Mouse (Mus musculus) G1E (cell line): Measurements from ENCODE around the gene Cwc22. TPM values are rescaled to one million over a fixed set of nuclear protein-coding genes. Genes with fewer than 3 reads are reported as not detected.

ENCODE experiments used
- ATAC-seq: 2 replicates; pipeline ENCODE4 v1.8.0; 2016; ENCODE audit warnings: mild to moderate bottlenecking; ENCODE audit not compliant: insufficient number of reproducible peaks, poor library complexity, low FRiP score, severe bottlenecking; ENCODE audit errors: extremely low read depth
- DNase-seq: peaks from one replicate; pipeline ENCODE4 v3.0.0; 2012; ENCODE audit warnings: low spot score
- H3K27me3 ChIP-seq: 2 replicates; pipeline ENCODE4 v1.6.1; 2012; ENCODE audit warnings: mild to moderate bottlenecking, low read length, inconsistent platforms; ENCODE audit not compliant: insufficient read depth
- H3K36me3 ChIP-seq: replicated peaks from 2 replicates; pipeline ENCODE3; 2012; ENCODE audit warnings: mild to moderate bottlenecking, inconsistent platforms
- H3K4me1 ChIP-seq: 2 replicates; pipeline ENCODE4 v1.6.1; 2012; ENCODE audit warnings: low read depth, low read length, inconsistent platforms, mixed read lengths; ENCODE audit not compliant: insufficient read depth
- H3K4me3 ChIP-seq: 2 replicates; pipeline ENCODE4 v1.5.1; 2012; ENCODE audit warnings: low read depth, mild to moderate bottlenecking, inconsistent platforms, low read length, moderate library complexity, mixed read lengths
- H3K9me3 ChIP-seq: replicated peaks from 2 replicates; pipeline ENCODE4 v1.6.1; 2012; ENCODE audit warnings: inconsistent platforms
- CTCF ChIP-seq: IDR thresholded peaks from 2 replicates; pipeline ENCODE4 v1.5.1; 2012; ENCODE audit warnings: low read depth, low read length, inconsistent platforms, mixed read lengths
- GATA1 ChIP-seq: IDR thresholded peaks from 2 replicates; pipeline ENCODE4 v1.6.1; 2012; ENCODE audit warnings: borderline replicate concordance, low read length, inconsistent platforms, mixed read lengths
- GATA2 ChIP-seq: IDR thresholded peaks from 2 replicates; pipeline ENCODE4 v1.6.1; 2012; ENCODE audit warnings: low read depth, low read length, inconsistent platforms, borderline replicate concordance
- POLR2AphosphoS5 ChIP-seq: IDR thresholded peaks from 2 replicates; pipeline ENCODE4 v1.6.1; 2012; ENCODE audit warnings: low read depth, low read length, inconsistent platforms; ENCODE audit not compliant: insufficient replicate concordance
- TAL1 ChIP-seq: conservative IDR thresholded peaks from 2 replicates; pipeline ENCODE4 v1.6.1; 2012; ENCODE audit warnings: low read depth, low read length, inconsistent platforms, mixed read lengths
- polyA plus RNA-seq: library from polyadenylated mRNA; stranded (reverse); fragments of >175 nt; gene quantifications from 2 replicates; pipeline ENCODE4 v1.2.3, GENCODE M21; 2012
- total RNA-seq, 2 experiments: library from RNA; stranded (forward) in 1 of 2; stranded (reverse) in 1 of 2; fragments of 200-1000 nt in 1 of 2; fragments of >200 nt in 1 of 2; fragmentation: Nextera tagmentation in 1 of 2; gene quantifications; 2 replicates each; pipeline ENCODE4 v1.2.3; 2014 to 2017

Gene Cwc22
- total and polyA plus RNA-seq, 3 experiments = 22.5 to 106 (median 84.4) TPM

DNA sequence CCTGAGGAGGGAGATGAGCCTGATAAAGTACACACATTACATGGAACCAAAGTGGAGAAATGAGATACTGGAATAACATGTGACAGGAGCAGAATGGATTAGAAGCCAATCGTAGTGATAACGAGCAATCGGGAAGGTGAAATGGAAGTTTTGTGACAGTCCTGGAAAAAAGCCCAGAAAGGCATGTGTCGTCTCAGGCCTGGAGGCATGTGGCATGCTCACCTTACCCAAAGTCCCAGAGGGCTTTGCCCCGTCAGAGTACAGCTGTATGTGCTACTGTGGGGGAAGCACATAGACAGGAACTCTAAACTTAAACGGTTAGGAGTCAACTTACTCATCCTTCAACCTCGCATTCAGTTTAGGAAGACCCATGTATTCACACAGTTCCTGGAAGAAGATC, 41.2 kb downstream of the Cwc22 start:
- TF ChIP-seq GATA1 = no peak
- no peak for TF ChIP-seq CTCF
- no peak for TF ChIP-seq TAL1
- TF ChIP-seq GATA2 = no peak
- TF ChIP-seq POLR2AphosphoS5 = no peak
- Histone ChIP-seq H3K27me3 (no peaks in the 10 kb centered on the region), H3K9me3 (no peaks in the 10 kb centered on the region), H3K4me3 (no peak overlapping the region), H3K36me3 (peaks cover 72% of the 10 kb centered on the region), H3K4me1 (no peaks in the 10 kb centered on the region)
- DNase-seq (no peak), ATAC-seq (no peak)

DNA sequence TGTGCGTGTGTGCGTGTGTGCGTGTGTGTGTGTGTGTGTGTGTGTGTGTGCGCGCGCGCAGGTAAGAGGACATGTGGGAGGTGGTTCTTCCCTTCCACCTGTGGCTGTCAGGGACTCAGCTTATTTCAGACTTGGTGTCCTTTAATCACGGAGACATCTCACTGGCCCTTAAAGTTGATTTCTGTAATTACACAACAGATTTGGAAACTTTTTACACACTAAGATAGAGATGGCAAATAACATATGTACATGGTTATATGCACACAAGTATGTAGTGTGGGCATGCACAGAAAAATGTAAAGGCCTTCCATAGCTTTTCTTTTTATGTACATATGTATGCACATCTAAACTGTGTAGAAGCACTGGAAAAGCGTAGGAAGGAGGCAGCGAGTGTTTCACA, 41.7 kb downstream of the Cwc22 start:
- no peaks in the 10 kb centered on the region for H3K9me3 ChIP-seq
- H3K27me3 ChIP-seq = no peaks in the 10 kb centered on the region
- no peak for DNase-seq
- no peak for ATAC-seq
- H3K36me3 ChIP-seq = peaks cover 73% of the 10 kb centered on the region
- no peak for TF ChIP-seq TAL1
- no peak for TF ChIP-seq GATA2
- TF ChIP-seq GATA1 = no peak
- TF ChIP-seq CTCF = no peak
- TF ChIP-seq POLR2AphosphoS5 = no peak
- H3K4me3 ChIP-seq = no peak overlapping the region
- H3K4me1 ChIP-seq = no peaks in the 10 kb centered on the region

DNA sequence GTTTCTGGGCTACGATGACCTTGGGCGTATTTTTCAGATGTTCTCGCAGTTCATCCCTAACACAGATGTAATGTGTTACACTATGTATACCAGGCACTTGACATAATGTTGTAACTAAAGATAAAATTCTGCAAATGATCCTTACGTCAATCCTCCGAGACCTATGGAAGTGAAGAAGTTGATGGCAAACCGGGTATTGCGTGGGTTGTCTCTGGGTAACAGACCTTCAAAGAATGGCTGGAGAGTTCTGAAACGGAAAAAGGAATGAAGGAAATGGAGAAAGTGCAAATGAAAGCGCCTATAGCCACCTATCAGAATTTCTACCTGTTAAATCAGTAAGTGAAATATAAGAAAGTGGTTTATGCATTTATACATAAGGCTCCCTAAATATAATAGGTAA, 42.2 kb downstream of the Cwc22 start:
- Histone ChIP-seq H3K4me3 (no peak overlapping the region), H3K4me1 (no peaks in the 10 kb centered on the region), H3K27me3 (no peaks in the 10 kb centered on the region), H3K9me3 (no peaks in the 10 kb centered on the region), H3K36me3 (peaks cover 75% of the 10 kb centered on the region)
- DNase-seq (no peak), ATAC-seq (no peak)
- TF ChIP-seq POLR2AphosphoS5 (no peak), TAL1 (no peak), GATA2 (no peak)

DNA sequence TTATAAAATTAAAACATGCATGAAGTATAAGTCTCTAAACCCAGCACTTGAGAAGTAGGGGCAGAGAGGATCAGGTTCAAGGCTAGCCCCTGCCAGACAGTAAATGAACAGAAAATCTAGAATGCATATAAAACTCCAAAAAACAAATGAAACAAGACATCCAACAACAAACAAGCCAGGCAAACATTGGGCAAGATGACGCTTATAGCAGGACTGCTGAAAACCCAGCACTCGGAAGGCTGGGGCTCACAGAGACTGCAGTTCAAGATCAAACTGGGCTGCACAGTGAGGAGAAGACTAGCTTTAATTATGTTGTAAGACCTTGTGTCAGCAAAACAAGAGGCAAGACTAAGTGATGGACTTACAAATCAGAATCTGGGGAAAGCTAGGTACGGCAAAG, 43.1 kb downstream of the Cwc22 start:
- DNase-seq = no peak
- H3K27me3 ChIP-seq = no peaks in the 10 kb centered on the region
- no peaks in the 10 kb centered on the region for H3K4me1 ChIP-seq
- no peak for ATAC-seq
- H3K9me3 ChIP-seq = no peaks in the 10 kb centered on the region
- TF ChIP-seq GATA1 = no peak
- TF ChIP-seq POLR2AphosphoS5 = no peak
- no peak for TF ChIP-seq TAL1
- TF ChIP-seq GATA2 = no peak
- no peak for TF ChIP-seq CTCF
- H3K4me3 ChIP-seq = no peak overlapping the region
- peaks cover 84% of the 10 kb centered on the region for H3K36me3 ChIP-seq

DNA sequence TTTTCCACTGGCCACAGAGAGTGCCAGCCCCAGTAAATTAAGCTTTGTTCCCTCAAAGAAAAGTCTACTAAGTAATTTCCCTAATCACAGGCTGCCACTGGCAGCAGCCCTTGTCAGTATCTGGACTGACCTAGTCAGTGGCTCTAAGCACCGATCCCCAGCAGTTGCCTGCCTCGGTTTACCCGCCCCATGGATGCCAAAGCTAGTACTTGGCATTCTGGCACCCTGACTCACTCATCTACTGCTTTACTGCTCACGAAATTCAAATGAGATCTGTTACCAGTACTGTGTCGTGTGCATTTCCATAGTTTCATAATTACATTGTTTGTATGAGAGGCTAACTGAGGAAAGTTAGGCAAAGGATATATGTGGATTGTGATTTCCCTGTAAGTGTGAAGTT, 44.9 kb downstream of the Cwc22 start:
- H3K27me3 ChIP-seq = no peaks in the 10 kb centered on the region

DNA sequence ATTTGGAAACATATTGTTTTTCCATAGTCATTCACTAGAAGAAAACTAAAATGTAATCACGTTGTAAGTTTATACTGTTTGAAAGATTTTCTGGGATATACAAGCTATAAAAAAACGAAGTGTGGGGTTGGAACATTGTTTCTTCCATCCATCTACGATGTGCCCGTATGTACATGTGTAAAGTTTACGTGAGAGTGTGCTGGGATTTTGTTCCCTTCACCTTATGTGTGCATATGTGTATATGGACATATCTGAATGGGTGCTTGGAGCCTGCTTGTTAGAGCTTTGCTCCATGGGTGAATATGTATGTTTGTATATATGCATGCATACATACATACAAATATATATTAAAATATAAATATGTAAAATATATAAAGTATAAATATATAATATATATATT, 45.4 kb downstream of the Cwc22 start:
- DNase-seq (no peak), ATAC-seq (no peak)
- no peaks in the 10 kb centered on the region for H3K4me1 ChIP-seq
- H3K27me3 ChIP-seq = no peaks in the 10 kb centered on the region
- H3K4me3 ChIP-seq = no peak overlapping the region
- H3K9me3 ChIP-seq = no peaks in the 10 kb centered on the region
- peaks cover 88% of the 10 kb centered on the region for H3K36me3 ChIP-seq
- no peak for TF ChIP-seq TAL1
- no peak for TF ChIP-seq GATA2
- no peak for TF ChIP-seq POLR2AphosphoS5
- no peak for TF ChIP-seq GATA1
- TF ChIP-seq CTCF = no peak

More for the DNA sequence above, 44.9 kb downstream of the Cwc22 start:
- no peak for TF ChIP-seq GATA1
- no peak for TF ChIP-seq GATA2
- TF ChIP-seq POLR2AphosphoS5 = no peak
- TF ChIP-seq CTCF = no peak
- no peak for TF ChIP-seq TAL1
- Histone ChIP-seq H3K9me3 (no peaks in the 10 kb centered on the region), H3K4me3 (no peak overlapping the region), H3K36me3 (peaks cover 89% of the 10 kb centered on the region), H3K4me1 (no peaks in the 10 kb centered on the region)
- DNase-seq (no peak), ATAC-seq (no peak)
